Mouse (Mus musculus): Measurements from ENCODE around the gene Hormad1.

- peak; percentile 29 for TF ChIP-seq CTCF (IDR thresholded peaks at IDR 0.05)
- no peak; the same call in 1 of the 2 replicates for TF ChIP-seq EP300 (IDR thresholded peaks at IDR 0.05)
These were observed 29.2 kb downstream of the Hormad1 start, which contains the start of gene Golph3l for GRCm38 (mm10) chr3:95588604-95589086.
